11 mouse cellular contexts compared by ENCODE assay signal in genomic region chr12:72694438-72694837, GRCm38 (mm10). TPM values are rescaled to one million over a fixed set of nuclear protein-coding genes. Genes with fewer than 3 reads are reported as not detected.
DNase-seq lines count a peak whose midpoint lies in the region; ATAC-seq and TF ChIP-seq lines count a peak whose summit lies in the region.
"Had no signal": no experiment of that assay in that cellular context is flagged by ENCODE, and none has a peak within 500 bp of the region (broad histone marks: within the 10 kb centered on the region; RNA-seq: fewer than 3 reads in every experiment).

No protein-coding gene starts in this region.

- peak; percentile 19 to 63 for DNase-seq in adrenal gland, adult (ENCODE audit: inconsistent age in 2 of 2, low spot score in 1 of 2)
- DNase-seq in adrenal gland, adult 18-20 months (ENCODE audit: low spot score in 2 of 2): no peak
- DNase-seq in layer of hippocampus, adult 2 months (ENCODE audit: low spot score in 2 of 2): no peak
- DNase-seq in layer of hippocampus, adult 9-10 months (ENCODE audit: low spot score): no peak
- peak; percentile 20 for DNase-seq in adrenal gland, postnatal 25 days
- DNase-seq in embryo, embryonic 9.5 days (ENCODE audit: extremely low spot score): no peak
- no peak for DNase-seq in embryo, embryonic 10 days (ENCODE audit: low spot score)

- ATAC-seq in inflammation-experienced regulatory T-cells, adult 6 months: peak; percentile 32

- no peak overlapping the region for H3K27ac ChIP-seq in layer of hippocampus, adult 2 months
- H3K27ac ChIP-seq: neural tube, embryonic 15.5 days had no signal

- peak overlapping the region; percentile 31 for H3K4me3 ChIP-seq in layer of hippocampus, adult 2 months
- H3K4me3 ChIP-seq: neural tube, embryonic 15.5 days had no signal

- no peak for TF ChIP-seq CTCF in layer of hippocampus, adult 2 months (conservative IDR thresholded peaks at IDR 0.05)

RNA-seq across cellular contexts. Expression of gene Dhrs7, which starts 29.7 kb away (rescaled TPM):
- 100 to 1,000 TPM; 234 to 259 TPM for total RNA-seq in adrenal gland, adult 18-20 months (2021)
- 10 to 100 TPM; 43.7 to 48.1 TPM for total RNA-seq in layer of hippocampus, adult 2 months (2021)
- 267 and 299 TPM in 2 replicates for total RNA-seq in adrenal gland, postnatal 25 days (2021)
- 100 to 1,000 TPM; 100 to 112 (median 101) TPM for polyA plus RNA-seq in inflammation-experienced regulatory T-cells, adult 6 months (2017; shearing (Covaris generic))

RNA-seq across cellular contexts. Expression of gene Gm4756, which starts 45.0 kb away (rescaled TPM):
- total RNA-seq in adrenal gland, adult 18-20 months (2021): not detected
- not detected for total RNA-seq in layer of hippocampus, adult 2 months (2021)
- total RNA-seq in adrenal gland, postnatal 25 days (2021): not detected in 2 replicates
- under 1 TPM in 1 of 3 experiments, not detected in 2; 0.32 TPM for polyA plus RNA-seq in inflammation-experienced regulatory T-cells, adult 6 months (2017; shearing (Covaris generic))
- total RNA-seq: gastrocnemius, postnatal 4 days had no signal
- polyA plus RNA-seq: embryonic facial prominence, embryonic 11.5 days; neural tube, embryonic 15.5 days had no signal

Comparison
In these comparisons a context has a peak if more than half of its experiments do, and no peak if none do; other contexts are left out.
1. DNase-seq: peak in adrenal gland, adult (2 of 2) and adrenal gland, postnatal 25 days (single experiment); none in adrenal gland, adult 18-20 months (0 of 2), layer of hippocampus, adult 2 months (0 of 2), layer of hippocampus, adult 9-10 months (single experiment), embryo, embryonic 9.5 days (single experiment) and embryo, embryonic 10 days (single experiment).